Comparison of ENCODE assay signal across 8 mouse cellular contexts in the genomic region with DNA sequence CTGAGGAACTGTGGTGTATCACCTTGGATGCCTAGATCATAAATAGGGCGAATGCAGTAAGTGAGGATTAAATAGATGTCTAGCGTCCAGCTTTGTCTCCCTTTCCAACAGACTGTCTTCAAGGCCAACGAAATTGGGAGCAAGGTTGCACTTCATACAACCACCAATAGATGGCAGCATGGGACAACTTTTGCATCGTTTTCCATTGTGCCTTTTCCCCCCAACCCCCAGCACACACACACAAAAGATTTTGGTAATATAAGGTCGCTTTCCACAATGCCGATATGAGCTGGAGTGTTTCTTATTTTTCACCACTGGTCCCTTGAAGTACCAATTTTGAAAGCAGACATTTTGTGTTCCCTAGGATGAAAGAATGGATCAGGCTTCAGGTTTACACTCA.
DNase-seq lines count a peak whose midpoint lies in the region.
"Not testable (repeated sequence)": the region's sequence is repeated elsewhere in the genome, so short reads cannot be mapped to it uniquely, and the experiment has no call there.

No protein-coding gene starts in this region.

- intact Hi-C loops in heart, postnatal 36 days (cut with DNase I); left cerebral cortex, postnatal 25 days (cut with DNase I): not testable (repeated sequence)

- DNase-seq in MN1 (ENCODE audit: low spot score), result peak; percentile 17
- peak; percentile 18 for DNase-seq in brain, adult 2 months (ENCODE audit: low read depth, low spot score)
- peak; percentile 24 for DNase-seq in forelimb bud, embryonic 11.5 days (ENCODE audit: low read depth, low spot score)
- DNase-seq in heart, postnatal 36 days, result peak; percentile 2 to 17
- DNase-seq in layer of hippocampus, adult 18-20 months (ENCODE audit: low spot score in 2 of 2), result peak; percentile 54 to 90
- peak; percentile 26 to 47 for DNase-seq in left cerebral cortex, postnatal 25 days (ENCODE audit: low spot score in 2 of 2)
- DNase-seq in retina, adult 2 months (ENCODE audit: low read depth, low spot score), result peak; percentile 1
- DNase-seq in thymus, postnatal 14 days, result peak; percentile 2

Comparison
In these comparisons a context has a peak if more than half of its experiments do, and no peak if none do; other contexts are left out.
1. Peak in every context shown above with its lines: DNase-seq.
2. DNase-seq: peak in every context shown above with its lines; median percentile 72 in layer of hippocampus, adult 18-20 months; 36 in left cerebral cortex, postnatal 25 days; 24 in forelimb bud, embryonic 11.5 days; 18 in brain, adult 2 months; 17 in MN1; 10 in heart, postnatal 36 days; 2 in thymus, postnatal 14 days; 1 in retina, adult 2 months.